Mouse (Mus musculus): ENCODE data around the gene Pdcd6. TPM values are rescaled to one million over a fixed set of nuclear protein-coding genes. Genes with fewer than 3 reads are reported as not detected.

Pdcd6 gene
- polyA plus RNA-seq, 1 experiment, result 94.7 TPM

DNA sequence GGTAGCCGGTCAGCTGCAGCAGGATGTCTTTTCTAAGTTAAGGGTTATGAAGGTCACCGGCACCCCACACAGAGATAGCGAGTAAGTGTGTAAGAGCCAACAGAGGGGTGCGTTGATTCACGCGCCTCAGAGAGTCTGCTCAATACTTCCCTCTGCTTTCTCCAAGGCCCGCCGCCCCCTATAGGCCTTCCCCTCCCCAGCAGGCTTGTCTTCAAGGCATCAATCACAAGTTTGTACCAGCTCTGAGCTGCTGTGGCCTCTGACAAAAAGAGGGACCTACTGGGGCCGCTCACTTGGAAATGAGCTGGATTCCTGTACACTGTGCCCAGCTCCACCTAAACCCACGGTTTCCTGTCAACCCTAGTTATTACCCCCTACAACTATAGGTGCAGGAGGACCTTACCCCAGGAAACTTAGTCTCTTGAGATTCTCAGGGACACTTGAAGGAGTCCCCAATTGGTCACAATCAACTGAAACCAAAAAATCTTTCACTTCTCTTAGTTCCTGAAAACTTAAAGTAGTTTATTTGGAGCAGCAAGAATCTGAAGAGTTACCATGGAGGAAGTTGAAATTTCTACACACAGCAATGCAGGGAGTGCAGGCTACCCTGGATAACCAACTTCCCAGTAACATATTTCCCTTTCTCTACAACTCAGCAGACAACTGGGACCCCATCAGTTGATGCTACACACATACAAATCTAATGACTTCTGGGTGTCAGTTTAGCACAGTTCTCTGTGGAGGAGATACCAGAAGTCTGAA, 57.0 kb downstream of the Pdcd6 start:
- no peak for TF ChIP-seq TCF3 (IDR thresholded peaks at IDR 0.05; ENCODE audit: insufficient read length, low read depth)
- TF ChIP-seq MAX (IDR thresholded peaks at IDR 0.05; ENCODE audit: low read depth), result no peak
- no peak for TF ChIP-seq CEBPB (IDR thresholded peaks at IDR 0.05; ENCODE audit: insufficient read depth, poor library complexity, severe bottlenecking)
- no peak for TF ChIP-seq E2F4 (IDR thresholded peaks at IDR 0.05; ENCODE audit: insufficient read depth)
- Histone ChIP-seq H3K4me3 (peak overlapping the region; percentile 36), H3K4me2 (ENCODE audit: low read depth) (peak overlapping the region; percentile 78), H3ac (ENCODE audit: control insufficient read depth, insufficient read length) (no peak overlapping the region), H3K36me3 (ENCODE audit: control insufficient read depth, insufficient read depth) (no peaks in the 10 kb centered on the region), H3K79me2 (ENCODE audit: control insufficient read depth, insufficient read depth) (no peaks in the 10 kb centered on the region), H3K27me3 (ENCODE audit: control insufficient read depth, insufficient read depth, insufficient read length) (no peaks in the 10 kb centered on the region)

- TF ChIP-seq CEBPB (IDR thresholded peaks at IDR 0.05; ENCODE audit: insufficient read depth, poor library complexity, severe bottlenecking) (peak; percentile 76), MYOG (IDR thresholded peaks at IDR 0.05; ENCODE audit: control insufficient read depth in 1 of 3, insufficient read depth in 1 of 3, insufficient read length in 2 of 3, low read depth in 2 of 3) (no peak), POLR2A (IDR thresholded peaks at IDR 0.05; ENCODE audit: insufficient read length, low read depth) (peak; percentile 48)
Measured at GRCm38 (mm10) chr13:74259460-74260230, 57.7 kb downstream of the Pdcd6 start.

More at GRCm38 (mm10) chr13:74259460-74260230, 57.7 kb downstream of the Pdcd6 start:
- H3ac ChIP-seq (ENCODE audit: control insufficient read depth, insufficient read length), result no peak overlapping the region
- H3K4me2 ChIP-seq (ENCODE audit: low read depth), result peak overlapping the region; percentile 78
- peak overlapping the region; percentile 36 for H3K4me3 ChIP-seq
- H3K27me3 ChIP-seq (ENCODE audit: control insufficient read depth, insufficient read depth, insufficient read length), result no peaks in the 10 kb centered on the region
- H3K79me2 ChIP-seq (ENCODE audit: control insufficient read depth, insufficient read depth), result no peaks in the 10 kb centered on the region
- H3K36me3 ChIP-seq (ENCODE audit: control insufficient read depth, insufficient read depth), result no peaks in the 10 kb centered on the region

Other genes starting within 250 kb of the Pdcd6 start
- 0.01 TPM for gene Slc9a3, start 196.1 kb downstream of the Pdcd6 start, polyA plus RNA-seq (2012; fragmentation: generic; extraction: Trizol)
- 28.3 TPM for gene Exoc3, start 108.8 kb downstream of the Pdcd6 start, polyA plus RNA-seq (2012; fragmentation: generic; extraction: Trizol)
- 0.19 TPM for gene Ahrr, start 25.2 kb downstream of the Pdcd6 start, polyA plus RNA-seq (2012; fragmentation: generic; extraction: Trizol)
- 163 TPM for gene Sdha, start 32.7 kb upstream of the Pdcd6 start, polyA plus RNA-seq (2012; fragmentation: generic; extraction: Trizol)
- 28.9 TPM for gene Ccdc127, start 32.7 kb upstream of the Pdcd6 start, polyA plus RNA-seq (2012; fragmentation: generic; extraction: Trizol)
- gene Lrrc14b, start 46.4 kb upstream of the Pdcd6 start, polyA plus RNA-seq (2012; fragmentation: generic; extraction: Trizol), result 0.24 TPM
- 0.28 TPM for gene Zfp72, start 73.3 kb upstream of the Pdcd6 start, polyA plus RNA-seq (2012; fragmentation: generic; extraction: Trizol)
- gene Ftl1-ps1, start 82.1 kb upstream of the Pdcd6 start, polyA plus RNA-seq (2012; fragmentation: generic; extraction: Trizol), result 99.2 TPM
- gene Zfp825, start 176.4 kb upstream of the Pdcd6 start, polyA plus RNA-seq (2012; fragmentation: generic; extraction: Trizol), result 2.8 TPM

Measured in myocyte (in vitro differentiated cells).